Mouse (Mus musculus): ENCODE data around the gene Rtn1.

GRCm38 (mm10) chr12:72223557-72224102 lies 185.2 kb downstream of the Rtn1 start:
- no peak for TF ChIP-seq CTCF (IDR thresholded peaks at IDR 0.05; ENCODE audit: extremely low read depth, insufficient read depth, insufficient read length, insufficient replicate concordance)
- TF ChIP-seq POLR2A (IDR thresholded peaks at IDR 0.05; ENCODE audit: low read depth, low read length), result no peak

Measured in spleen, adult 2 months (tissue).